Mouse (Mus musculus) neural tube, embryonic 12.5 days (tissue): ENCODE results near the gene Unk. TPM values are rescaled to one million over a fixed set of nuclear protein-coding genes. Genes with fewer than 3 reads are reported as not detected.
A peak's percentile ranks its signal among the peaks of the same experiment; 100 is the strongest.
"Not testable (repeated sequence)": the region's sequence is repeated elsewhere in the genome, so short reads cannot be mapped to it uniquely, and the experiment has no call there.

Experiments used
- ATAC-seq: fragments of 200-750 bp; cut with Nextera tagmentation; 2 replicates; pipeline ENCODE4 v1.8.0; 2017; ENCODE audit warnings: low read depth, mild to moderate bottlenecking, moderate TSS enrichment, moderate library complexity; ENCODE audit not compliant: low FRiP score
- H3K27ac ChIP-seq: fragments of 300-500 bp; sonication (generic); 2 replicates; pipeline ENCODE4 v1.5.1; 2016
- H3K27me3 ChIP-seq: fragments of 300-500 bp; sonication (generic); replicated peaks from 2 replicates; pipeline ENCODE4 v1.6.1; 2016; ENCODE audit warnings: mild to moderate bottlenecking
- H3K36me3 ChIP-seq: fragments of 300-500 bp; sonication (generic); 2 replicates; pipeline ENCODE4 v1.6.1; 2016; ENCODE audit warnings: mild to moderate bottlenecking
- H3K4me1 ChIP-seq: fragments of 300-500 bp; sonication (generic); 2 replicates; pipeline ENCODE4 v1.6.1; 2016
- H3K4me2 ChIP-seq: fragments of 300-500 bp; sonication (generic); replicated peaks from 2 replicates; pipeline ENCODE4 v1.6.1; 2016; ENCODE audit warnings: mild to moderate bottlenecking
- H3K4me3 ChIP-seq: fragments of 300-500 bp; sonication (generic); 2 replicates; pipeline ENCODE4 v1.5.1; 2016
- H3K9ac ChIP-seq: fragments of 300-500 bp; sonication (generic); 2 replicates; pipeline ENCODE4 v1.6.1; 2016; ENCODE audit warnings: mild to moderate bottlenecking
- H3K9me3 ChIP-seq: fragments of 300-500 bp; sonication (generic); 2 replicates; pipeline ENCODE4 v1.6.1; 2016; ENCODE audit warnings: mild to moderate bottlenecking
- WGBS: fragments of 180-500 bp; shearing (Covaris S2); methylation state at CpG from one replicate; pipeline ENCODE4 v1.1.7; 2016; 5-methylcytosine and 5-hydroxymethylcytosine counted together
- polyA plus RNA-seq: library from polyadenylated mRNA; unstranded; fragments of >200 nt; fragmentation: Nextera tagmentation; extraction: Ambion mirVana; gene quantifications from 2 replicates; pipeline ENCODE4 v1.2.1, GENCODE M21; 2016

Unk gene
- polyA plus RNA-seq, 1 experiment from 2014 or later = 47.9 TPM

- ATAC-seq = no peak
These were observed 58.1 kb downstream of the Unk start for GRCm38 (mm10) chr11:116088188-116088587.

GRCm38 (mm10) chr11:116088741-116089394 is 58.7 kb downstream of the Unk start:
- 88% methylated on average over 11 of the region's 11 CpGs for WGBS
- Histone ChIP-seq H3K36me3 (peaks cover 3% of the 10 kb centered on the region), H3K9ac (no peak overlapping the region), H3K9me3 (no peaks in the 10 kb centered on the region), H3K27me3 (no peaks in the 10 kb centered on the region), H3K4me1 (peaks cover 18% of the 10 kb centered on the region), H3K27ac (no peak overlapping the region), H3K4me2 (no peak overlapping the region), H3K4me3 (no peak overlapping the region)
- no peak for ATAC-seq

More at GRCm38 (mm10) chr11:116088188-116088587, 58.1 kb downstream of the Unk start:
- no peaks in the 10 kb centered on the region for H3K9me3 ChIP-seq
- H3K27me3 ChIP-seq = no peaks in the 10 kb centered on the region
- peaks cover 18% of the 10 kb centered on the region for H3K4me1 ChIP-seq
- peaks cover 10% of the 10 kb centered on the region for H3K36me3 ChIP-seq
- no peak overlapping the region for H3K9ac ChIP-seq
- no peak overlapping the region for H3K27ac ChIP-seq
- no peak overlapping the region for H3K4me3 ChIP-seq
- WGBS = 90% methylated on average over 8 of the region's 8 CpGs
- H3K4me2 ChIP-seq = peak overlapping the region; percentile 63

- no peaks in the 10 kb centered on the region for H3K36me3 ChIP-seq
- H3K27ac ChIP-seq = no peak overlapping the region
- 90% methylated on average over 6 of the region's 6 CpGs for WGBS
- H3K4me2 ChIP-seq = no peak overlapping the region
- H3K4me1 ChIP-seq = peaks cover 18% of the 10 kb centered on the region
- no peaks in the 10 kb centered on the region for H3K27me3 ChIP-seq
- no peak overlapping the region for H3K4me3 ChIP-seq
- no peak for ATAC-seq
- no peak overlapping the region for H3K9ac ChIP-seq
- H3K9me3 ChIP-seq = no peaks in the 10 kb centered on the region
These were observed 59.4 kb downstream of the Unk start for GRCm38 (mm10) chr11:116089545-116089944.

- H3K9ac ChIP-seq = no peak overlapping the region
- ATAC-seq = no peak
- H3K9me3 ChIP-seq = no peaks in the 10 kb centered on the region
- H3K27ac ChIP-seq = no peak overlapping the region
- H3K4me1 ChIP-seq = 0 out of 2 replicates have a peak, but pooled peaks cover 6% of the 10 kb centered on the region
- H3K4me2 ChIP-seq = no peak overlapping the region
- 89% methylated on average over 6 of the region's 6 CpGs for WGBS
- H3K27me3 ChIP-seq = no peaks in the 10 kb centered on the region
- no peaks in the 10 kb centered on the region for H3K36me3 ChIP-seq
- no peak overlapping the region for H3K4me3 ChIP-seq
These were observed 61.5 kb downstream of the Unk start for GRCm38 (mm10) chr11:116091591-116091990.

- not testable (repeated sequence) for H3K4me1 ChIP-seq, ATAC-seq, H3K27ac ChIP-seq, H3K4me3 ChIP-seq, H3K9me3 ChIP-seq, H3K36me3 ChIP-seq, H3K27me3 ChIP-seq, H3K9ac ChIP-seq, H3K4me2 ChIP-seq
- WGBS = 95% methylated on average over 6 of the region's 6 CpGs
These were observed 62.8 kb downstream of the Unk start for GRCm38 (mm10) chr11:116092959-116093358.

- ATAC-seq = no peak
- Histone ChIP-seq H3K27me3 (no peaks in the 10 kb centered on the region), H3K9ac (no peak overlapping the region), H3K4me1 (no peaks in the 10 kb centered on the region), H3K4me2 (no peak overlapping the region), H3K9me3 (0 out of 2 replicates have a peak, but pooled peaks cover 3% of the 10 kb centered on the region), H3K36me3 (no peaks in the 10 kb centered on the region), H3K27ac (no peak overlapping the region), H3K4me3 (no peak overlapping the region)
- WGBS = 68% methylated on average over 16 of the region's 16 CpGs
These were observed 63.8 kb downstream of the Unk start for GRCm38 (mm10) chr11:116093771-116094565.

- no peak overlapping the region for H3K4me2 ChIP-seq
- H3K27ac ChIP-seq = no peak overlapping the region
- 0 out of 2 replicates have a peak, but pooled peaks cover 3% of the 10 kb centered on the region for H3K9me3 ChIP-seq
- no peak for ATAC-seq
- no peak overlapping the region for H3K4me3 ChIP-seq
- H3K9ac ChIP-seq = no peak overlapping the region
- no peaks in the 10 kb centered on the region for H3K4me1 ChIP-seq
- H3K27me3 ChIP-seq = no peaks in the 10 kb centered on the region
- WGBS = 84% methylated on average over 3 of the region's 3 CpGs
- no peaks in the 10 kb centered on the region for H3K36me3 ChIP-seq
These were observed 65.5 kb downstream of the Unk start for GRCm38 (mm10) chr11:116095573-116095972.

GRCm38 (mm10) chr11:116096213-116097108 is 66.3 kb downstream of the Unk start:
- ATAC-seq = no peak
- 0 out of 2 replicates have a peak, but pooled peaks cover under 1% of the 10 kb centered on the region for H3K4me1 ChIP-seq
- H3K4me3 ChIP-seq = no peak overlapping the region
- H3K4me2 ChIP-seq = no peak overlapping the region
- no peak overlapping the region for H3K9ac ChIP-seq
- WGBS = 91% methylated on average over 5 of the region's 5 CpGs
- H3K36me3 ChIP-seq = no peaks in the 10 kb centered on the region
- H3K27me3 ChIP-seq = no peaks in the 10 kb centered on the region
- H3K9me3 ChIP-seq = 0 out of 2 replicates have a peak, but pooled peaks cover 3% of the 10 kb centered on the region
- no peak overlapping the region for H3K27ac ChIP-seq

- H3K36me3 ChIP-seq = no peaks in the 10 kb centered on the region
- 0 out of 2 replicates have a peak, but pooled peaks cover 3% of the 10 kb centered on the region for H3K9me3 ChIP-seq
- no peak overlapping the region for H3K4me2 ChIP-seq
- 71% methylated on average over 14 of the region's 14 CpGs for WGBS
- H3K9ac ChIP-seq = 0 out of 2 replicates have a peak overlapping the region, but pooled peaks have one; percentile 5
- peaks cover 18% of the 10 kb centered on the region for H3K4me1 ChIP-seq
- H3K27ac ChIP-seq = no peak overlapping the region
- H3K4me3 ChIP-seq = no peak overlapping the region
- no peak for ATAC-seq
- no peaks in the 10 kb centered on the region for H3K27me3 ChIP-seq
These were observed 68.8 kb downstream of the Unk start for GRCm38 (mm10) chr11:116098711-116099460.

- H3K9me3 ChIP-seq = 0 out of 2 replicates have a peak, but pooled peaks cover 3% of the 10 kb centered on the region
- H3K27ac ChIP-seq = no peak overlapping the region
- no peak overlapping the region for H3K4me3 ChIP-seq
- H3K4me1 ChIP-seq = peaks cover 24% of the 10 kb centered on the region
- H3K36me3 ChIP-seq = no peaks in the 10 kb centered on the region
- no peak for ATAC-seq
- no peaks in the 10 kb centered on the region for H3K27me3 ChIP-seq
- WGBS = 87% methylated on average over 6 of the region's 6 CpGs
- H3K4me2 ChIP-seq = no peak overlapping the region
- no peak overlapping the region for H3K9ac ChIP-seq
These were observed 69.3 kb downstream of the Unk start for GRCm38 (mm10) chr11:116099462-116099861.

- Histone ChIP-seq H3K27ac (no peak overlapping the region), H3K4me3 (no peak overlapping the region), H3K27me3 (peaks cover 3% of the 10 kb centered on the region; the same call in 1 of the 2 replicates), H3K36me3 (no peaks in the 10 kb centered on the region), H3K4me1 (peaks cover 26% of the 10 kb centered on the region), H3K9ac (no peak overlapping the region), H3K4me2 (no peak overlapping the region), H3K9me3 (0 out of 2 replicates have a peak, but pooled peaks cover 3% of the 10 kb centered on the region)
- no peak for ATAC-seq
- 86% methylated on average over 6 of the region's 6 CpGs for WGBS
These were observed 70.3 kb downstream of the Unk start for GRCm38 (mm10) chr11:116100385-116100784.
